Mouse (Mus musculus): Measurements from ENCODE around the gene Lhfpl3.

Lhfpl3 gene

GRCm38 (mm10) chr5:23140183-23140921 is 394.5 kb downstream of the Lhfpl3 start:
- in situ Hi-C loops (cut with MboI, MseI), result no loop called here

GRCm38 (mm10) chr5:23153210-23153609 is 407.4 kb downstream of the Lhfpl3 start:
- in situ Hi-C loops (cut with MboI, MseI), result no loop called here

- in situ Hi-C loops (cut with MboI, MseI), result no loop called here
Measured at GRCm38 (mm10) chr5:23154439-23154838, 408.6 kb downstream of the Lhfpl3 start.

GRCm38 (mm10) chr5:23165947-23166350 is 420.1 kb downstream of the Lhfpl3 start:
- in situ Hi-C loops (cut with MboI, MseI), result no loop called here

- in situ Hi-C loops (cut with MboI, MseI), result no loop called here
Measured at GRCm38 (mm10) chr5:23166658-23167057, 420.8 kb downstream of the Lhfpl3 start.

GRCm38 (mm10) chr5:23189633-23190032 is 443.8 kb downstream of the Lhfpl3 start:
- in situ Hi-C loops (cut with MboI, MseI), result no loop called here

GRCm38 (mm10) chr5:23196879-23197278 is 451.0 kb downstream of the Lhfpl3 start:
- in situ Hi-C loops (cut with MboI, MseI), result no loop called here

- in situ Hi-C loops (cut with MboI, MseI), result no loop called here
Measured at GRCm38 (mm10) chr5:23213086-23213485, 467.2 kb downstream of the Lhfpl3 start.

GRCm38 (mm10) chr5:23214646-23215045 is 468.8 kb downstream of the Lhfpl3 start:
- in situ Hi-C loops (cut with MboI, MseI), result no loop called here

- in situ Hi-C loops (cut with MboI, MseI), result no loop called here
Measured at GRCm38 (mm10) chr5:23219655-23220054, 473.8 kb downstream of the Lhfpl3 start.

- in situ Hi-C loops (cut with MboI, MseI), result no loop called here
Measured at GRCm38 (mm10) chr5:23224759-23225536, 479.1 kb downstream of the Lhfpl3 start.

GRCm38 (mm10) chr5:23225621-23226020 is 479.8 kb downstream of the Lhfpl3 start:
- in situ Hi-C loops (cut with MboI, MseI), result no loop called here

GRCm38 (mm10) chr5:23226753-23227152 is 480.9 kb downstream of the Lhfpl3 start:
- in situ Hi-C loops (cut with MboI, MseI), result no loop called here

- in situ Hi-C loops (cut with MboI, MseI), result no loop called here
Measured at GRCm38 (mm10) chr5:23246974-23247373, 501.1 kb downstream of the Lhfpl3 start.

GRCm38 (mm10) chr5:23247784-23248183 is 501.9 kb downstream of the Lhfpl3 start:
- in situ Hi-C loops (cut with MboI, MseI), result no loop called here

GRCm38 (mm10) chr5:23248303-23248702 is 502.4 kb downstream of the Lhfpl3 start:
- in situ Hi-C loops (cut with MboI, MseI), result no loop called here

- in situ Hi-C loops (cut with MboI, MseI), result no loop called here
Measured at GRCm38 (mm10) chr5:23249896-23250875, 504.3 kb downstream of the Lhfpl3 start.

GRCm38 (mm10) chr5:23251462-23252224 is 505.8 kb downstream of the Lhfpl3 start:
- in situ Hi-C loops (cut with MboI, MseI), result no loop called here

GRCm38 (mm10) chr5:23255816-23256418 is 510.1 kb downstream of the Lhfpl3 start:
- in situ Hi-C loops (cut with MboI, MseI), result no loop called here

GRCm38 (mm10) chr5:23273309-23273708 is 527.5 kb downstream of the Lhfpl3 start:
- in situ Hi-C loops (cut with MboI, MseI), result no loop called here

GRCm38 (mm10) chr5:23279364-23279763 is 533.5 kb downstream of the Lhfpl3 start:
- in situ Hi-C loops (cut with MboI, MseI), result no loop called here
